Mouse (Mus musculus) cortical plate, adult 2 months (tissue): ENCODE measurements around the gene Lipm.

Experiments
- CTCF ChIP-seq: fragments of 200-500 bp; IDR thresholded peaks from 2 replicates; pipeline ENCODE4 v1.5.1; 2011; ENCODE audit warnings: mild to moderate bottlenecking, control low read depth, low read length; ENCODE audit not compliant: insufficient read depth; ENCODE audit errors: extremely low read depth
- POLR2A ChIP-seq: fragments of 200-500 bp; IDR thresholded peaks from 2 replicates; pipeline ENCODE4 v1.6.1; 2011; ENCODE audit warnings: mild to moderate bottlenecking, low read length, control low read depth; ENCODE audit not compliant: insufficient read depth; ENCODE audit errors: extremely low read depth

DNA sequence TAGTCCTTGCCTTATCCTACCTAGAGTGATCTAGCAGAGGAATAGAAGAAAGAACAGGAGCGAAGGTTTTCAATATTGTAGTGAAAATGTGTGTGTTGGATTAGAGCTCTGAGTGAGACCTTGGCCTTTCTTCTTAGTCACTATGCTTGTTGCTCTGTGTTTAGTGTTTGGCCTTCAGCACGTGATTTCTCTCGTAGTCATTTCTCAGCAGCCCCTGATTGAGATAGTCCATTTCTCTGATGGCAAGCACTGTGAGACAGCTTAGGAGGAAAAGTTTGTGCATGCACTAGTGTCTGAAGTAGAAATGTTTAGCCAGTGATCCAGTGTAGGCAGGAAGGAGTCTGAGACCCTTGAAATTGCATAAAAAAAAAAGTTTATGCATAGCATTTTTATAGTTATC lies 4.1 kb downstream of the Lipm start:
- no peak for TF ChIP-seq CTCF
- no peak for TF ChIP-seq POLR2A
